In genomic region chr3:55309961-55310360, GRCm38 (mm10) we compare ENCODE assay signal across 16 mouse cellular contexts.
DNase-seq lines count a peak whose midpoint lies in the region; ATAC-seq and TF ChIP-seq lines count a peak whose summit lies in the region.
"Had no signal": no experiment of that assay in that cellular context is flagged by ENCODE, and none has a peak within 500 bp of the region (broad histone marks: within the 10 kb centered on the region; RNA-seq: fewer than 3 reads in every experiment).

No protein-coding gene starts in this region.

- H3K9me3 ChIP-seq in lung, embryonic 14.5 days (ENCODE audit: low read depth, low read length): no peaks in the 10 kb centered on the region
- H3K9me3 ChIP-seq in embryonic facial prominence, embryonic 14.5 days (ENCODE audit: control insufficient read depth, low read length): no peaks in the 10 kb centered on the region
- no peaks in the 10 kb centered on the region for H3K9me3 ChIP-seq in forebrain, embryonic 13.5 days (replicated peaks)
- H3K9me3 ChIP-seq: embryonic facial prominence, embryonic 12.5 days; heart, embryonic 12.5 days; hindbrain, embryonic 12.5 days had no signal

- no peak overlapping the region for H3K4me2 ChIP-seq in lung, embryonic 14.5 days
- no peak overlapping the region for H3K4me2 ChIP-seq in embryonic facial prominence, embryonic 14.5 days (ENCODE audit: low read depth, low read length)
- no peak overlapping the region for H3K4me2 ChIP-seq in forebrain, embryonic 13.5 days
- H3K4me2 ChIP-seq: embryonic facial prominence, embryonic 12.5 days; heart, embryonic 12.5 days; hindbrain, embryonic 12.5 days had no signal

- intact Hi-C loops in gastrocnemius, adult 2 months (cut with DNase I): no loop called here
- intact Hi-C loops in gastrocnemius, postnatal 36 days (cut with DNase I): no loop called here

- H3K4me3 ChIP-seq in gastrocnemius, adult 2 months: no peak overlapping the region
- no peak overlapping the region for H3K4me3 ChIP-seq in lung, embryonic 14.5 days (ENCODE audit: low read depth, low read length)
- H3K4me3 ChIP-seq in embryonic facial prominence, embryonic 14.5 days (ENCODE audit: low read depth, low read length): no peak overlapping the region
- H3K4me3 ChIP-seq in forebrain, embryonic 13.5 days: no peak overlapping the region
- H3K4me3 ChIP-seq: embryonic facial prominence, embryonic 12.5 days; heart, embryonic 12.5 days; hindbrain, embryonic 12.5 days had no signal

- TF ChIP-seq CTCF in gastrocnemius, adult 2 months (IDR thresholded peaks at IDR 0.05): no peak
- TF ChIP-seq CTCF in lung, embryonic 14.5 days (IDR thresholded peaks at IDR 0.05; ENCODE audit: low read depth): no peak

- no peak overlapping the region for H3K9ac ChIP-seq in lung, embryonic 14.5 days
- no peak overlapping the region for H3K9ac ChIP-seq in embryonic facial prominence, embryonic 14.5 days (ENCODE audit: low read depth, low read length)
- H3K9ac ChIP-seq in forebrain, embryonic 13.5 days: no peak overlapping the region
- H3K9ac ChIP-seq: embryonic facial prominence, embryonic 12.5 days; heart, embryonic 12.5 days; hindbrain, embryonic 12.5 days had no signal

- H3K27ac ChIP-seq in gastrocnemius, adult 2 months: no peak overlapping the region
- no peak overlapping the region for H3K27ac ChIP-seq in lung, embryonic 14.5 days (ENCODE audit: low read depth)
- H3K27ac ChIP-seq in embryonic facial prominence, embryonic 14.5 days (replicated peaks; ENCODE audit: low read depth, low read length): no peak overlapping the region
- H3K27ac ChIP-seq in forebrain, embryonic 13.5 days: no peak overlapping the region
- H3K27ac ChIP-seq: embryonic facial prominence, embryonic 12.5 days; hindbrain, embryonic 12.5 days had no signal

- no peaks in the 10 kb centered on the region for H3K27me3 ChIP-seq in lung, embryonic 14.5 days (ENCODE audit: insufficient read depth, low read length)
- no peaks in the 10 kb centered on the region for H3K27me3 ChIP-seq in embryonic facial prominence, embryonic 14.5 days (replicated peaks; ENCODE audit: control insufficient read depth, insufficient read depth, low read length)
- H3K27me3 ChIP-seq in forebrain, embryonic 13.5 days: no peaks in the 10 kb centered on the region
- H3K27me3 ChIP-seq: embryonic facial prominence, embryonic 12.5 days; heart, embryonic 12.5 days; hindbrain, embryonic 12.5 days had no signal

- peak; percentile 26 for DNase-seq in gastrocnemius, adult 2 months
- DNase-seq in gastrocnemius, postnatal 36 days: no peak
- DNase-seq in lung, embryonic 14.5 days: peak; percentile 6
- DNase-seq in lung, postnatal 14 days: no peak
- DNase-seq in embryonic facial prominence, embryonic 14.5 days (ENCODE audit: low spot score): peak; percentile 51
- DNase-seq: adrenal gland, adult 2 months; adrenal gland, postnatal 25 days; cerebellum, adult 18-20 months; cerebellum, adult 9-11 months; gastrocnemius, postnatal 10 days had no signal

- no peaks in the 10 kb centered on the region for H3K36me3 ChIP-seq in lung, embryonic 14.5 days (ENCODE audit: insufficient read depth)
- no peaks in the 10 kb centered on the region for H3K36me3 ChIP-seq in embryonic facial prominence, embryonic 14.5 days (ENCODE audit: control insufficient read depth, insufficient read depth, low read length)
- H3K36me3 ChIP-seq in forebrain, embryonic 13.5 days (ENCODE audit: poor library complexity, severe bottlenecking): no peaks in the 10 kb centered on the region
- H3K36me3 ChIP-seq: embryonic facial prominence, embryonic 12.5 days; heart, embryonic 12.5 days had no signal

- ATAC-seq in lung, embryonic 14.5 days (ENCODE audit: insufficient read depth): no peak
- no peak for ATAC-seq in embryonic facial prominence, embryonic 14.5 days (ENCODE audit: low read depth)
- no peak for ATAC-seq in forebrain, embryonic 13.5 days
- ATAC-seq: forebrain, embryonic 14.5 days; hindbrain, embryonic 16.5 days had no signal

- H3K4me1 ChIP-seq in lung, embryonic 14.5 days (ENCODE audit: insufficient read depth): no peaks in the 10 kb centered on the region
- no peaks in the 10 kb centered on the region; the same call in 1 of the 2 replicates for H3K4me1 ChIP-seq in embryonic facial prominence, embryonic 14.5 days (ENCODE audit: control insufficient read depth, insufficient read depth, low read length)
- peaks cover 24% of the 10 kb centered on the region for H3K4me1 ChIP-seq in forebrain, embryonic 13.5 days
- H3K4me1 ChIP-seq: heart, embryonic 12.5 days; hindbrain, embryonic 12.5 days had no signal

- 59% methylated on average over 8 of the region's 8 CpGs for WGBS in lung, embryonic 14.5 days
- 50% methylated on average over 8 of the region's 8 CpGs for WGBS in embryonic facial prominence, embryonic 14.5 days
- WGBS in forebrain, embryonic 13.5 days: 56% methylated on average over 8 of the region's 8 CpGs

Comparison
In these comparisons a context has a peak if more than half of its experiments do, and no peak if none do; other contexts are left out.
1. DNase-seq: peak in gastrocnemius, adult 2 months (single experiment), lung, embryonic 14.5 days (single experiment) and embryonic facial prominence, embryonic 14.5 days (single experiment); none in gastrocnemius, postnatal 36 days (0 of 2) and lung, postnatal 14 days (single experiment).